18 mouse cellular contexts compared by ENCODE assay signal in genomic region chr5:133566506-133566905, GRCm38 (mm10).
"Had no signal": no experiment of that assay in that cellular context is flagged by ENCODE, and none has a peak within 500 bp of the region (broad histone marks: within the 10 kb centered on the region; RNA-seq: fewer than 3 reads in every experiment).

No protein-coding gene starts in this region.

- H3K27me3 ChIP-seq: lung, embryonic 15.5 days; megakaryocyte, embryonic 14.5 days; midbrain, embryonic 13.5 days; midbrain, embryonic 15.5 days; neural tube, embryonic 12.5 days had no signal

- H3K9ac ChIP-seq: liver, postnatal 0 days; lung, embryonic 15.5 days; midbrain, embryonic 13.5 days; midbrain, embryonic 15.5 days; neural tube, embryonic 12.5 days had no signal

- H3K4me1 ChIP-seq: lung, embryonic 15.5 days; megakaryocyte, embryonic 14.5 days; neural tube, embryonic 12.5 days had no signal

- ATAC-seq: liver, postnatal 0 days; lung, postnatal 0 days; midbrain, embryonic 13.5 days; midbrain, embryonic 15.5 days had no signal

- H3K4me2 ChIP-seq: lung, embryonic 15.5 days; midbrain, embryonic 11.5 days; midbrain, embryonic 13.5 days; midbrain, embryonic 15.5 days; neural tube, embryonic 12.5 days had no signal

- DNase-seq: liver, postnatal 0 days; lung, adult 2 months; lung, postnatal 14 days; lung, postnatal 36 days; right cerebral cortex, postnatal 14 days; right cerebral cortex, postnatal 4 days; spleen, adult 18-20 months; thymus, adult 18-20 months; thymus, postnatal 14 days; thymus, postnatal 36 days had no signal

- H3K27ac ChIP-seq: lung, embryonic 15.5 days; macrophage; midbrain, embryonic 13.5 days; midbrain, embryonic 15.5 days; neural tube, embryonic 12.5 days had no signal

- H3K36me3 ChIP-seq: lung, embryonic 15.5 days; midbrain, embryonic 13.5 days; midbrain, embryonic 15.5 days; neural tube, embryonic 12.5 days had no signal

- H3K4me3 ChIP-seq: lung, embryonic 15.5 days; midbrain, embryonic 13.5 days; midbrain, embryonic 15.5 days; neural tube, embryonic 12.5 days had no signal

- H3K9me3 ChIP-seq: lung, embryonic 15.5 days; midbrain, embryonic 13.5 days; midbrain, embryonic 15.5 days; neural tube, embryonic 12.5 days had no signal
